Mouse (Mus musculus) liver, embryonic 14.5 days (tissue): ENCODE data around the gene Heyl.

Source experiments
- CTCF ChIP-seq: IDR thresholded peaks from 2 replicates; pipeline ENCODE4 v1.5.1; 2016; ENCODE audit warnings: antibody characterized with exemption, low read depth, control low read depth
- EP300 ChIP-seq: IDR thresholded peaks from 2 replicates; pipeline ENCODE4 v1.6.1; 2016; ENCODE audit warnings: antibody characterized with exemption, low read depth

GRCm38 (mm10) chr4:123237386-123238266 is 4.3 kb downstream of the Heyl start:
- TF ChIP-seq CTCF (no peak), EP300 (no peak)
